Mouse (Mus musculus) neural tube, embryonic 12.5 days (tissue): ENCODE data around the gene Fbxl16. TPM values are rescaled to one million over a fixed set of nuclear protein-coding genes. Genes with fewer than 3 reads are reported as not detected.

Source experiments
- ATAC-seq: fragments of 200-750 bp; cut with Nextera tagmentation; 2 replicates; pipeline ENCODE4 v1.8.0; 2017; ENCODE audit warnings: low read depth, mild to moderate bottlenecking, moderate TSS enrichment, moderate library complexity; ENCODE audit not compliant: low FRiP score
- H3K27ac ChIP-seq: fragments of 300-500 bp; sonication (generic); 2 replicates; pipeline ENCODE4 v1.5.1; 2016
- H3K27me3 ChIP-seq: fragments of 300-500 bp; sonication (generic); replicated peaks from 2 replicates; pipeline ENCODE4 v1.6.1; 2016; ENCODE audit warnings: mild to moderate bottlenecking
- H3K36me3 ChIP-seq: fragments of 300-500 bp; sonication (generic); 2 replicates; pipeline ENCODE4 v1.6.1; 2016; ENCODE audit warnings: mild to moderate bottlenecking
- H3K4me1 ChIP-seq: fragments of 300-500 bp; sonication (generic); 2 replicates; pipeline ENCODE4 v1.6.1; 2016
- H3K4me2 ChIP-seq: fragments of 300-500 bp; sonication (generic); replicated peaks from 2 replicates; pipeline ENCODE4 v1.6.1; 2016; ENCODE audit warnings: mild to moderate bottlenecking
- H3K4me3 ChIP-seq: fragments of 300-500 bp; sonication (generic); 2 replicates; pipeline ENCODE4 v1.5.1; 2016
- H3K9ac ChIP-seq: fragments of 300-500 bp; sonication (generic); 2 replicates; pipeline ENCODE4 v1.6.1; 2016; ENCODE audit warnings: mild to moderate bottlenecking
- H3K9me3 ChIP-seq: fragments of 300-500 bp; sonication (generic); 2 replicates; pipeline ENCODE4 v1.6.1; 2016; ENCODE audit warnings: mild to moderate bottlenecking
- WGBS: fragments of 180-500 bp; shearing (Covaris S2); methylation state at CpG from one replicate; pipeline ENCODE4 v1.1.7; 2016; 5-methylcytosine and 5-hydroxymethylcytosine counted together
- polyA plus RNA-seq: library from polyadenylated mRNA; unstranded; fragments of >200 nt; fragmentation: Nextera tagmentation; extraction: Ambion mirVana; gene quantifications from 2 replicates; pipeline ENCODE4 v1.2.1, GENCODE M21; 2016

Gene Fbxl16
- polyA plus RNA-seq, 1 experiment from 2014 or later, result 27.0 TPM

- Histone ChIP-seq H3K36me3 (peaks cover 42% of the 10 kb centered on the region), H3K27ac (no peak overlapping the region; the same call in 1 of the 2 replicates), H3K27me3 (no peaks in the 10 kb centered on the region), H3K4me1 (peaks cover 81% of the 10 kb centered on the region), H3K4me2 (peak overlapping the region; percentile 95), H3K9ac (peak overlapping the region; percentile 92), H3K9me3 (no peaks in the 10 kb centered on the region), H3K4me3 (peak overlapping the region; percentile 79)
- ATAC-seq, result no peak
- WGBS, result 67% methylated on average over 21 of the region's 21 CpGs
Measured at GRCm38 (mm10) chr17:25831451-25832281, 22.8 kb downstream of the Fbxl16 start.

DNA sequence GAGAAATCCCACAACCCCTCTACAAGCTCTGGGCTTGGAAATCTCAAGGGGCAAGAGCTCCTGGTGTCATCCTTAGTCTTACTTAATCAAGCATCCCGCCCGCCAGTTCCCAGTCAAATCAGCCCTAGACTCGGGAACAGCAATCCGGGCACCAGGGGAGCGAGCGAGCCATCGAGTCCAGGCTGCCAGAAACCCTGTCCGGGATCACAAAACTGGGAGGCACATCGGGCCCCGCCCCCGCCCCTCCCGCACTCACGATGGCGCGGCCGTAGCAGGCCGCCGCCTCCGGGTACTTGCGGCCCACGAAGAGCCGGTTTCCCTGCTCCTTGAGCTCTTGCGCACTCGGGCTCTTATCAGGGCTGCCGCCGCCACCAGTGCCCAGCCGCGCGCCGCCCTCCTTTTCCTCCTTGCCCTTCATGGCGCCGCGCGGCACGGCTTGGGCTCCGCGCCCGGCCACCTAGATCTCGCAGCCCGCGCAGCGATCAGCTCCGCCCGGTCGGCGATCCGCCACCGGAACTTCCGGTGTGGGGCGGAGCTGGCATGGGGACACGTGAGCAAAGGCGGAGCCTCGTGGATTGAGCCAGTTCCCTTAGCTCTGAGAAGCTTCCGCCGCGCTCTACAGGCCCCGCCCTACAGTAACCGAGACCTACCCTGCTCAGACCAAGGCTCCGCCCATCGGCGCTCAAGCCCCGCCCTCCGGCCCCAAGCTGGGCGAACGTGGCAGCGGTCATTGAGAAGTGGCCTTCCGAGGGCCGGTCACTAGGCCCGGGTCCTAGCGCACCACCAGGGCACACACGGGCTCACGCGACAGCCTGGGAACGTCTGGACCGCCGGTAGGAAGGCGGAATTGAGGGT, 23.8 kb downstream of the Fbxl16 start:
- Histone ChIP-seq H3K4me2 (peak overlapping the region; percentile 95), H3K27ac (peak overlapping the region; percentile 88), H3K36me3 (peaks cover 32% of the 10 kb centered on the region), H3K27me3 (no peaks in the 10 kb centered on the region), H3K9me3 (no peaks in the 10 kb centered on the region), H3K4me1 (peaks cover 82% of the 10 kb centered on the region), H3K9ac (peak overlapping the region; percentile 92), H3K4me3 (peak overlapping the region; percentile 79)
- ATAC-seq, result peak; percentile 90
- WGBS, result under 1% methylated on average over 77 of the region's 77 CpGs

DNA sequence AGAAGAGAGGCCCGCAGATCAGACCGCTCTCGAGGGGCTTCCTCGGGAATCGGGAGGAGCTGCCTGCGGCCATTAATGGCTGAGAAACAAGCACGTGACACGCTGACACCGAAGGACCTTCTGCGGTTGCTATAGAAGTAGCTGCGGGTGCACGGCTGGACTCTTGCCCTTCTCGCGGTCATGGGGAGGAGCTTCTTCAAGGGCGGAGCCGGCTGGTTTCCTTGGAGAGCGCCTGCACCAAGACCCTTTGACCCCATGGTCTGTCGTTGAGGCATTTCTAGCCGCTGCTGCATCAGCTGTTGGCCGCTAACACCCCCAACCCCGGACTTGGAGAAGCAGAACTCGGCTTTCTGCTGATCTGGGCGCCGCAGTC, 24.4 kb downstream of the Fbxl16 start, which contains the start of gene Stub1:
TSS of gene Stub1 (minus strand) at position 114 of the 373 bp plus-strand sequence.
- Histone ChIP-seq H3K4me3 (peak within 1 kb of the TSS; percentile 79), H3K9ac (peak within 1 kb of the TSS; percentile 92), H3K4me1 (peaks cover 83% of the 10 kb centered on the region), H3K9me3 (no peaks in the 10 kb centered on the region), H3K27me3 (no peaks in the 10 kb centered on the region), H3K36me3 (peaks cover 32% of the 10 kb centered on the region), H3K27ac (peak within 1 kb of the TSS; percentile 88), H3K4me2 (peak within 1 kb of the TSS; percentile 95)
- peak; percentile 50 for ATAC-seq
- under 1% methylated on average over 24 of the region's 24 CpGs for WGBS

DNA sequence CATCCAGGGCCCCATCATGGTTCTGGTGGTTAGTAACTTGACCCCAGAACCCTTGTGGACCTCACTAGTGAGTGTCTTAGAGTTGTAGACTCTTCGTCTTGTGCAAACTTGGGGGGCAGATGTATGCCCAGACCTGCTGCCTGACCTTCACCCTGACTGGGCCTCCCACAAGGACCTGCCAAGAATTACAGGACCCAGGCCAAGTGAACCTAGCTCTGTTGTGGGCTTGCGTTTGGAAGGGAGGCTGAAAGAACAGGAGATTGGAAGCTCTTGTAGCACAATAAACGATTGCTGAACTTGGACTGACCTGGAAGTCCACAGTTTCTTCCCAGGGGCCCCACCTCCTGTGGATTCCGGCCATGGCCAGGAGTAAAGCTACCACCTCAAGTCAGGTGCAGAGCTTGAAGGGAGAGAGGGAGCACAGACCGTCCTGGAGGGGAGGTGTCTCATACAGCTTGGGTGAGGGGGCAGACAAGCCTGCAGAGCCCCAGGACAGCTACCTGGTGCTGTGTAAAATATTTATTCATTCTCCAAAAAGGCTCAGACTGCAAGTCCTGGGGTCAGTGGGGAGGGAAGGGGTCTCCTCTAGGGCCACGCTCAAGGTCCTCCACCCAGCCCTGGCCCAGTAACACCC, 25.2 kb downstream of the Fbxl16 start:
- ATAC-seq, result no peak
- WGBS, result 60% methylated on average over 6 of the region's 6 CpGs
- Histone ChIP-seq H3K27ac (peak overlapping the region; percentile 88), H3K27me3 (no peaks in the 10 kb centered on the region), H3K4me2 (peak overlapping the region; percentile 95), H3K36me3 (peaks cover 36% of the 10 kb centered on the region), H3K9ac (peak overlapping the region; percentile 92), H3K9me3 (no peaks in the 10 kb centered on the region), H3K4me3 (peak overlapping the region; percentile 79), H3K4me1 (peaks cover 82% of the 10 kb centered on the region)

DNA sequence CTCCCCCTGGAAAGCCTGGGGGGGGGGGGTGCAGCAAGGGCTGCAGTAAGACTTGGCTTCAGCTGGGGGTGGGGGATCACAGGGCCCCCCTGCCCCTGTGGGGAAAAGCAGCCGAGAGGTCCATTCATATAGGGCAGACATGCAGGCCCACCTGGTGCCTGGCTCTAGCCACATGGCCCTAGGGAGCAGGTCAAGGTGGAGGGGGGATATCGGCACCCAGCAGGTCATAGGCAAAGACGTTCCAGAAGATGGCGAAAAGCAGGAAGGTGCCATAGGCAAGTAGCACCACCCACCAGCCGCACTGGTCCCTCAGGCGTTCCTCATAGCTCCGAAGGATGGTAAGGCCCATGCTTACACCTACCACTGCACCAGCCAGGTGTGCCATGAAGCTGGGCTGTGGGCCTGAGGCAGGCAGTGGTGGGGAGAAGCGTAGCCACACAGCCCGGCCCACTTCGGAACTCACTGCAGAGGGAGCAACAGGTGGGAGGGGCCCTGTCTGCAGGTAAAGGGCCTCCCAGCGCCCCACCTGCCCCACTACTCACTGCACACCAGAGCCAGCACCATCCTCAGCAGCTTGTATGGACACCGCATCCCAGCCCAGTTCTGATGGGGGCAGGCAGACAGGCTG, 25.8 kb downstream of the Fbxl16 start:
- peaks cover 43% of the 10 kb centered on the region for H3K36me3 ChIP-seq
- 89% methylated on average over 12 of the region's 12 CpGs for WGBS
- peak overlapping the region; percentile 95 for H3K4me2 ChIP-seq
- peak overlapping the region; percentile 92 for H3K9ac ChIP-seq
- no peak for ATAC-seq
- H3K27ac ChIP-seq, result no peak overlapping the region
- peaks cover 78% of the 10 kb centered on the region for H3K4me1 ChIP-seq
- H3K9me3 ChIP-seq, result no peaks in the 10 kb centered on the region
- H3K27me3 ChIP-seq, result no peaks in the 10 kb centered on the region
- peak overlapping the region; percentile 79 for H3K4me3 ChIP-seq

GRCm38 (mm10) chr17:25835301-25835700, 26.4 kb downstream of the Fbxl16 start:
- Histone ChIP-seq H3K27ac (no peak overlapping the region), H3K36me3 (peaks cover 43% of the 10 kb centered on the region), H3K4me2 (peak overlapping the region; percentile 95), H3K4me1 (peaks cover 72% of the 10 kb centered on the region), H3K9ac (peak overlapping the region; percentile 92; the same call in 1 of the 2 replicates), H3K9me3 (no peaks in the 10 kb centered on the region), H3K27me3 (no peaks in the 10 kb centered on the region), H3K4me3 (no peak overlapping the region)
- 97% methylated on average over 7 of the region's 7 CpGs for WGBS
- no peak for ATAC-seq

- peaks cover 66% of the 10 kb centered on the region for H3K4me1 ChIP-seq
- ATAC-seq, result no peak
- WGBS, result 92% methylated on average over 16 of the region's 16 CpGs
- no peak overlapping the region for H3K27ac ChIP-seq
- H3K36me3 ChIP-seq, result peaks cover 43% of the 10 kb centered on the region
- H3K4me3 ChIP-seq, result no peak overlapping the region
- peak overlapping the region; percentile 66 for H3K9ac ChIP-seq
- H3K4me2 ChIP-seq, result peak overlapping the region; percentile 95
- no peaks in the 10 kb centered on the region for H3K9me3 ChIP-seq
- no peaks in the 10 kb centered on the region for H3K27me3 ChIP-seq
Measured at GRCm38 (mm10) chr17:25835816-25836215, 26.9 kb downstream of the Fbxl16 start.

GRCm38 (mm10) chr17:25836397-25837075, 27.7 kb downstream of the Fbxl16 start:
- no peaks in the 10 kb centered on the region for H3K27me3 ChIP-seq
- H3K9ac ChIP-seq, result peak overlapping the region; percentile 66
- peak overlapping the region; percentile 95 for H3K4me2 ChIP-seq
- ATAC-seq, result 0 out of 2 replicates have a peak, but pooled peaks have one; percentile 8
- H3K4me1 ChIP-seq, result peaks cover 59% of the 10 kb centered on the region
- H3K36me3 ChIP-seq, result peaks cover 43% of the 10 kb centered on the region
- H3K9me3 ChIP-seq, result no peaks in the 10 kb centered on the region
- WGBS, result 22% methylated on average over 23 of the region's 23 CpGs
- H3K27ac ChIP-seq, result peak overlapping the region; percentile 32; the same call in 1 of the 2 replicates
- H3K4me3 ChIP-seq, result peak overlapping the region; percentile 42

- Histone ChIP-seq H3K4me1 (peaks cover 54% of the 10 kb centered on the region), H3K27me3 (no peaks in the 10 kb centered on the region), H3K4me3 (peak within 1 kb of the TSS; percentile 42), H3K36me3 (peaks cover 46% of the 10 kb centered on the region), H3K9ac (peak within 1 kb of the TSS; percentile 66), H3K27ac (peak within 1 kb of the TSS; percentile 32; the same call in 1 of the 2 replicates), H3K4me2 (peak within 1 kb of the TSS; percentile 95), H3K9me3 (no peaks in the 10 kb centered on the region)
- 0 out of 2 replicates have a peak, but pooled peaks have one; percentile 8 for ATAC-seq
- WGBS, result 2% methylated on average over 27 of the region's 29 CpGs
Measured at GRCm38 (mm10) chr17:25837076-25837410, 28.2 kb downstream of the Fbxl16 start, which contains the start of gene Rhbdl1. Rhbdl1 (minus strand) TSS chr17:25837295.

DNA sequence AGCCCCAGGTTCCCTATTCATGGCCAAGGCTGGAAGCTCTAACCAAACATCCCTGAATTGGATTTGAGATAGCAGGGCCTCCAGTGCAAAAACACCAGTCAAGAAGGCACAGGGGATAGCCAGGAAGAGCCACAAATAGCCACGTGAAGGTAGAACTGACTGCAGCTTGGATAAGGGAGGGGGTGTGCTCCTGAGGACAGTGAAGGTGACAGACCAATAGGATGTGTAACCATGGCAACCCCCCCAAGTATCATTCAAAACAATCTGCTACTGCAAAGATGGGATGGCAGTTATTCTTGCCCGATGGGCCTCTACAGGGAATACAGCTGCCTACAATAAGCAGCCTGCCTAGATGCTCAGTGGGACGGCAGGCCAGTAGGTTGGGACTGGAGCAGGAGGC, 28.6 kb downstream of the Fbxl16 start:
- no peak overlapping the region; the same call in 1 of the 2 replicates for H3K4me3 ChIP-seq

GRCm38 (mm10) chr17:25838904-25839303, 30.0 kb downstream of the Fbxl16 start:
- 85% methylated on average over 4 of the region's 4 CpGs for WGBS
- Histone ChIP-seq H3K27ac (no peak overlapping the region), H3K27me3 (no peaks in the 10 kb centered on the region), H3K9ac (no peak overlapping the region), H3K9me3 (no peaks in the 10 kb centered on the region), H3K4me2 (no peak overlapping the region), H3K4me3 (no peak overlapping the region), H3K4me1 (peaks cover 54% of the 10 kb centered on the region), H3K36me3 (peaks cover 51% of the 10 kb centered on the region)
- no peak for ATAC-seq

More for the DNA sequence above, 28.6 kb downstream of the Fbxl16 start:
- no peak for ATAC-seq
- peaks cover 51% of the 10 kb centered on the region for H3K36me3 ChIP-seq
- H3K27me3 ChIP-seq, result no peaks in the 10 kb centered on the region
- H3K4me1 ChIP-seq, result peaks cover 52% of the 10 kb centered on the region
- H3K27ac ChIP-seq, result 0 out of 2 replicates have a peak overlapping the region, but pooled peaks have one; percentile 16
- H3K9me3 ChIP-seq, result no peaks in the 10 kb centered on the region
- WGBS, result 30% methylated on average over 3 of the region's 3 CpGs
- peak overlapping the region; percentile 66; the same call in 1 of the 2 replicates for H3K9ac ChIP-seq
- peak overlapping the region; percentile 95 for H3K4me2 ChIP-seq
